Mouse (Mus musculus) splenic B cell, adult 2 months (primary cell): ENCODE measurements around the gene Gm45140.

Source experiments
- DNase-seq: peaks from one replicate; pipeline ENCODE4 v3.0.0-alpha.2; 2011; ENCODE audit warnings: low read depth, low spot score
- H3K27me3 ChIP-seq: 2 replicates; pipeline ENCODE4 v1.6.1; 2012; ENCODE audit warnings: mild to moderate bottlenecking, low read length, moderate library complexity, mixed read lengths; ENCODE audit not compliant: control insufficient read depth, poor library complexity, insufficient read depth, severe bottlenecking
- H3K36me3 ChIP-seq: 2 replicates; pipeline ENCODE4 v1.6.1; 2012; ENCODE audit warnings: mild to moderate bottlenecking, low read length, moderate library complexity, mixed read lengths; ENCODE audit not compliant: control insufficient read depth, poor library complexity, insufficient read depth, severe bottlenecking

Gm45140 gene

GRCm38 (mm10) chr6:87835695-87836094 lies at the start of gene Gm45140:
Gm45140 (minus strand) TSS chr6:87835795.
- no peak for DNase-seq
- Histone ChIP-seq H3K36me3 (peaks cover 9% of the 10 kb centered on the region; the same call in 1 of the 2 replicates), H3K27me3 (no peaks in the 10 kb centered on the region)

GRCm38 (mm10) chr6:87882816-87883215 lies 47.2 kb upstream of the Gm45140 start:
- Histone ChIP-seq H3K27me3 (no peaks in the 10 kb centered on the region), H3K36me3 (no peaks in the 10 kb centered on the region)
- no peak for DNase-seq

- DNase-seq = no peak
- H3K27me3 ChIP-seq = no peaks in the 10 kb centered on the region
- H3K36me3 ChIP-seq = no peaks in the 10 kb centered on the region
Observed at GRCm38 (mm10) chr6:87882221-87882620, 46.6 kb upstream of the Gm45140 start.

GRCm38 (mm10) chr6:87879628-87880027 lies 44.0 kb upstream of the Gm45140 start:
- H3K27me3 ChIP-seq = no peaks in the 10 kb centered on the region
- no peaks in the 10 kb centered on the region for H3K36me3 ChIP-seq
- no peak for DNase-seq

- Histone ChIP-seq H3K36me3 (no peaks in the 10 kb centered on the region), H3K27me3 (no peaks in the 10 kb centered on the region)
- no peak for DNase-seq
Observed at GRCm38 (mm10) chr6:87879010-87879409, 43.4 kb upstream of the Gm45140 start.

GRCm38 (mm10) chr6:87876068-87876643 lies 40.6 kb upstream of the Gm45140 start:
- no peaks in the 10 kb centered on the region for H3K36me3 ChIP-seq
- no peaks in the 10 kb centered on the region for H3K27me3 ChIP-seq
- peak; percentile 27 for DNase-seq

GRCm38 (mm10) chr6:87875562-87875961 lies 40.0 kb upstream of the Gm45140 start:
- H3K36me3 ChIP-seq = no peaks in the 10 kb centered on the region
- DNase-seq = no peak
- no peaks in the 10 kb centered on the region for H3K27me3 ChIP-seq

- H3K27me3 ChIP-seq = no peaks in the 10 kb centered on the region
- no peak for DNase-seq
- no peaks in the 10 kb centered on the region for H3K36me3 ChIP-seq
Observed at GRCm38 (mm10) chr6:87875083-87875482, 39.5 kb upstream of the Gm45140 start.

GRCm38 (mm10) chr6:87873963-87874362 lies 38.4 kb upstream of the Gm45140 start:
- no peaks in the 10 kb centered on the region for H3K27me3 ChIP-seq
- peak; percentile 15 for DNase-seq
- no peaks in the 10 kb centered on the region for H3K36me3 ChIP-seq

GRCm38 (mm10) chr6:87873104-87873503 lies 37.5 kb upstream of the Gm45140 start:
- Histone ChIP-seq H3K36me3 (no peaks in the 10 kb centered on the region), H3K27me3 (no peaks in the 10 kb centered on the region)
- no peak for DNase-seq

GRCm38 (mm10) chr6:87871240-87871639 lies 35.6 kb upstream of the Gm45140 start:
- DNase-seq = no peak
- Histone ChIP-seq H3K36me3 (no peaks in the 10 kb centered on the region), H3K27me3 (no peaks in the 10 kb centered on the region)

- DNase-seq = no peak
- Histone ChIP-seq H3K36me3 (no peaks in the 10 kb centered on the region), H3K27me3 (no peaks in the 10 kb centered on the region)
Observed at GRCm38 (mm10) chr6:87870440-87870839, 34.8 kb upstream of the Gm45140 start.

GRCm38 (mm10) chr6:87868871-87869506 lies 33.4 kb upstream of the Gm45140 start:
- Histone ChIP-seq H3K36me3 (no peaks in the 10 kb centered on the region), H3K27me3 (no peaks in the 10 kb centered on the region)
- no peak for DNase-seq

- DNase-seq = no peak
- no peaks in the 10 kb centered on the region for H3K27me3 ChIP-seq
- no peaks in the 10 kb centered on the region for H3K36me3 ChIP-seq
Observed at GRCm38 (mm10) chr6:87867256-87867655, 31.7 kb upstream of the Gm45140 start.

GRCm38 (mm10) chr6:87866211-87866610 lies 30.6 kb upstream of the Gm45140 start:
- no peak for DNase-seq
- Histone ChIP-seq H3K27me3 (no peaks in the 10 kb centered on the region), H3K36me3 (no peaks in the 10 kb centered on the region)

- Histone ChIP-seq H3K27me3 (no peaks in the 10 kb centered on the region), H3K36me3 (no peaks in the 10 kb centered on the region)
- no peak for DNase-seq
Observed at GRCm38 (mm10) chr6:87857071-87857470, 21.5 kb upstream of the Gm45140 start.
